Mouse (Mus musculus) layer of hippocampus, postnatal 25 days (tissue): ENCODE data around the gene Rnasek. TPM values are rescaled to one million over a fixed set of nuclear protein-coding genes. Genes with fewer than 3 reads are reported as not detected.

Experiments used
- DNase-seq, 2 experiments: peaks; one replicate each; pipeline ENCODE4 v3.0.0; 2022; ENCODE audit warnings: mixed read lengths in 2 of 2, low spot score in 1 of 2; ENCODE audit errors: extremely low spot score in 1 of 2
- microRNA-seq, 2 experiments: library from miRNA; unstranded; fragments of <30 nt; microRNA quantifications; one replicate each; pipeline ENCODE4 v1.2.0; 2021
- total RNA-seq, 2 experiments: library from RNA; stranded (reverse); gene quantifications; 2 replicates each; pipeline ENCODE4 v1.2.3; 2021

Gene Rnasek
- total RNA-seq, 2 experiments from 2014 or later: 310 to 312 TPM

DNA sequence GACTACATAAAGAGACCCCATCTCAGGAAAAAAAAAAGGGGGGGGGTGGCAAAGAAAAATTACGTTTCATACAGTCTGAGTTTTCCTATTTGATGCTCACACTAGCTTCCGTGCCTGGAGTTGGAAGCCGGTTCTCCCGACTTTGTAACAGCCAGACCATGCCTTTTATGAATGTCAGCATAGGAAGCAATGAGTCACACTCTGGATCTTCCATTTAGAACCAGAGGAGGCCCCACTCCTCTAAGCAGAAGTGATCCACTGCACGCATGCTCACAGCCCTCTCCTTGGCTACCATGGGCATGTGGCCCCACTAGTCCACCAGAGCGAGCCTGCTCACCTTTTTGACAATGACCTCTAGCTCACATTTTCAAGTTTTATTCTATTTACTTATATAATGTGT, 48.5 kb downstream of the Rnasek start:
- DNase-seq: no peak

DNA sequence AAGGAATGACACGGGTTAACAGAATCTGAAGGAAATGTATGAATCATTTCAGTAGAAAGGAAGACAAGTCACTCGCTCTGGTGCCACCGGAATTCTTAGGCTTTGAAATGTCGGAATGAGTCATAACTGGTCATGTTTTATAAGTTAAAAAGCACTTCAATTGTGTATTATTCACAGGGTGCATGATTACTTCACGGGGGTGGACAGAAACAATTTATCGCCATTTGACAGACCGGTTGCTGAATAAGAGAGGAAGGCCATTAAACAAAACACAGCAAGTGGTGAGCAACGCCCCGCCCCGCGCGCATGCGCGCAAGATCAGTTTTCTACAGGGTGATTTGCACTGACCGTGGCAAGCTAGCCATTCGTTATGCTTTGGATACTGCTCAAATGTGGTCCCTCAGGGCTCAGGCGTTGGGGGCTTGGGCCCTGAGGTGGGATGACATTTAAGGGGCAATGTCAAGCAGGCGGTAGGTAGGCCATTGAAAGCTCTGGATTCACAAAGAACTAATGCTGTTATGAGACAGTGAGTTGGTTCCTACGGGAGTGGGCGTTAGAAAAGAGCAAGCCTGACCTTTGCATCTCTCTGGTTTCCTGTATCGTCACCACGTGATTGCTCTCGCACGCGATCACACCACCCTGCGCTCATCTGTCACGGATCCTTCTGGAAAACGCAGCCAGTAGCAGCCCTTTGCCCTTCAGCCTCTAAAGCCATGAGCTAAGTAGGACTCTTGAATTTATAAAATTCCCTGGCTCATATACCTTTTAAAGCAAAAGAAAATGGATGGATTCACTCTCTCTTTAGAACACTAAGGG, 50.1 kb downstream of the Rnasek start:
- no peak for DNase-seq

Small RNA genes lying within 50 kb of the gene (microRNA-seq; reads per million reads assigned to microRNA genes)
- gene Mir195a: 1,506 to 7,943 reads per million in 2 experiments
- gene Mir497: 0 reads per million in 2 experiments
- 0 reads per million in 2 experiments for gene Mir497b

Other genes starting within 250 kb of the Rnasek start
- gene Gabarap, start 248.7 kb downstream of the Rnasek start, total RNA-seq: 100 to 1,000 TPM; 229 to 258 TPM
- 10 to 100 TPM; 41.4 to 46.9 TPM for gene Phf23, start 244.1 kb downstream of the Rnasek start, total RNA-seq
- gene Dvl2, start 239.2 kb downstream of the Rnasek start, total RNA-seq: 10 to 100 TPM; 31.2 to 37.8 TPM
- 10 to 100 TPM; 56.9 to 62.4 TPM for gene Acadvl, start 224.4 kb downstream of the Rnasek start, total RNA-seq
- gene Dlg4, start 222.9 kb downstream of the Rnasek start, total RNA-seq: 100 to 1,000 TPM; 857 to 887 TPM
- gene Asgr1, start 185.8 kb downstream of the Rnasek start, total RNA-seq: under 1 TPM; 0.73 to 0.74 TPM
- gene Asgr2, start 147.2 kb downstream of the Rnasek start, total RNA-seq: not detected
- under 1 TPM; 0.38 to 0.49 TPM for gene Mgl2, start 109.5 kb downstream of the Rnasek start, total RNA-seq
- 1 to 10 TPM; 1.1 to 3.4 TPM for gene Clec10a, start 83.6 kb downstream of the Rnasek start, total RNA-seq
- 10 to 100 TPM; 28.1 to 39.2 TPM for gene Slc16a11, start 27.1 kb downstream of the Rnasek start, total RNA-seq
- 10 to 100 TPM in 1 of 2 experiments, 1 to 10 TPM in 1; 7.0 to 10.0 TPM for gene Slc16a13, start 18.8 kb downstream of the Rnasek start, total RNA-seq
- gene Bcl6b, start 10.0 kb downstream of the Rnasek start, total RNA-seq: 1 to 10 TPM; 1.2 to 2.1 TPM
- gene 0610010K14Rik, start 1.9 kb downstream of the Rnasek start, total RNA-seq: 10 to 100 TPM; 50.6 to 55.6 TPM
- gene Gm21988, start within 50 bp of the Rnasek start, total RNA-seq: 1 to 10 TPM; 3.2 to 4.5 TPM
- gene Alox12, start 15.5 kb upstream of the Rnasek start, total RNA-seq: under 1 TPM in 1 of 2 experiments, not detected in 1; 0.20 TPM
- gene Alox12e, start 82.8 kb upstream of the Rnasek start, total RNA-seq: not detected
- not detected for gene Alox15, start 112.2 kb upstream of the Rnasek start, total RNA-seq
- gene Pelp1, start 170.2 kb upstream of the Rnasek start, total RNA-seq: 10 to 100 TPM; 32.8 to 34.3 TPM
- gene Arrb2, start 192.8 kb upstream of the Rnasek start, total RNA-seq: 100 to 1,000 TPM in 1 of 2 experiments, 10 to 100 TPM in 1; 90.7 to 104 TPM
- gene Med11, start 212.1 kb upstream of the Rnasek start, total RNA-seq: 10 to 100 TPM; 15.5 to 17.4 TPM
- under 1 TPM; 0.37 to 0.42 TPM for gene Zmynd15, start 219.6 kb upstream of the Rnasek start, total RNA-seq
- 1 to 10 TPM in 1 of 2 experiments, under 1 TPM in 1; 0.62 to 1.1 TPM for gene Cxcl16, start 220.1 kb upstream of the Rnasek start, total RNA-seq